Mouse (Mus musculus): ENCODE results near the gene Mgst2. TPM values are rescaled to one million over a fixed set of nuclear protein-coding genes. Genes with fewer than 3 reads are reported as not detected.

Gene Mgst2
- polyA plus RNA-seq, 1 experiment from 2014 or later = 16.0 TPM

DNA sequence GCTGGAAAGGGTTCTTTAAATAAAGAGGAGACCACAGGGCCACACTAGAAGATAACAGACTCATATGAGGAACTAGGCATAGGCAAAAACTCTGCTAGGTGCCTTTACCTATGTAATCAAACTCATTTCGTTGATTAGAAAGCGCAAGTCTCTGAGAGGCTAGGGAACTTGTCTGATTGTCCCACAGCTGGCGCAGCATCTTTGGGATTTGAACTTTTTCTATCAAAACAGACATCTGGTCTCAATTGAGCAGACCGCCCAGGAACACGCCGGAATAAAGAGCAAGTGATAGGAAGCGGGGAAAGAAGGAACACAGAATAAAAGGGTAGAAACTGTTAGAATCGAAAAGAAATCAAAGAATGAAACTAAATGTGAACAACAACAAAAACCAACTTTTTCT, 43.3 kb downstream of the Mgst2 start:
- no peak for ATAC-seq (ENCODE audit: insufficient number of reproducible peaks, low FRiP score, low TSS enrichment, low read depth)
- Histone ChIP-seq H3K36me3 (no peaks in the 10 kb centered on the region), H3K4me3 (no peak overlapping the region), H3K27ac (no peak overlapping the region), H3K27me3 (no peaks in the 10 kb centered on the region), H3K4me2 (no peak overlapping the region), H3K4me1 (peaks cover 36% of the 10 kb centered on the region), H3K9me3 (no peaks in the 10 kb centered on the region), H3K9ac (no peak overlapping the region)
- 48% methylated on average over 8 of the region's 8 CpGs for WGBS

- H3K9me3 ChIP-seq = no peaks in the 10 kb centered on the region
- ATAC-seq (ENCODE audit: insufficient number of reproducible peaks, low FRiP score, low TSS enrichment, low read depth) = no peak
- no peak overlapping the region for H3K4me3 ChIP-seq
- peaks cover 42% of the 10 kb centered on the region for H3K4me1 ChIP-seq
- no peak overlapping the region for H3K9ac ChIP-seq
- H3K4me2 ChIP-seq = no peak overlapping the region
- no peaks in the 10 kb centered on the region for H3K36me3 ChIP-seq
- H3K27ac ChIP-seq = no peak overlapping the region
- no peaks in the 10 kb centered on the region for H3K27me3 ChIP-seq
- 87% methylated on average over 7 of the region's 7 CpGs for WGBS
These were observed 45.1 kb downstream of the Mgst2 start for GRCm38 (mm10) chr3:51705220-51705619.

DNA sequence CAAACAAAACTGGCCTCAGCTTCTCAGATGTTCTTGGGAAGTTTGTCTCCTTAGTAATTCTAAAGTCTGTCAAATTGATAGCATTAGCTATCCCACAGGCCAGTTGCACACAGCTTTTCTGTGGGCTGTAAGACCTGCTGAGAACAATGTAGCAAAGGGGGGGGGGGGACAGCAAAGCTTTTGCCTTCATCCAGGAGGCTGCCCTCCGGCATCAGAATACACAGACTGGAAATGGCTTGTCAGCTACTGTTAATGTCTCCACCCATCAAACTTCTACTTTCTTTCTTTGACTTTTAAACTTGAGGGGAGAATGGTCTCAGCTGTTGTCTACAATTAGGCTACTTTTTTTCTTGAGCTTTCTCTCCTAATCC, 48.2 kb downstream of the Mgst2 start:
- H3K27me3 ChIP-seq = no peaks in the 10 kb centered on the region
- no peaks in the 10 kb centered on the region for H3K36me3 ChIP-seq
- H3K4me3 ChIP-seq = no peak overlapping the region
- no peak for ATAC-seq (ENCODE audit: insufficient number of reproducible peaks, low FRiP score, low TSS enrichment, low read depth)
- H3K4me2 ChIP-seq = no peak overlapping the region; the same call in 1 of the 2 replicates
- peak overlapping the region; percentile 83 for H3K27ac ChIP-seq
- 70% methylated on average over 1 of the region's 1 CpGs for WGBS
- H3K9ac ChIP-seq = no peak overlapping the region
- H3K9me3 ChIP-seq = no peaks in the 10 kb centered on the region
- peaks cover 17% of the 10 kb centered on the region for H3K4me1 ChIP-seq

DNA sequence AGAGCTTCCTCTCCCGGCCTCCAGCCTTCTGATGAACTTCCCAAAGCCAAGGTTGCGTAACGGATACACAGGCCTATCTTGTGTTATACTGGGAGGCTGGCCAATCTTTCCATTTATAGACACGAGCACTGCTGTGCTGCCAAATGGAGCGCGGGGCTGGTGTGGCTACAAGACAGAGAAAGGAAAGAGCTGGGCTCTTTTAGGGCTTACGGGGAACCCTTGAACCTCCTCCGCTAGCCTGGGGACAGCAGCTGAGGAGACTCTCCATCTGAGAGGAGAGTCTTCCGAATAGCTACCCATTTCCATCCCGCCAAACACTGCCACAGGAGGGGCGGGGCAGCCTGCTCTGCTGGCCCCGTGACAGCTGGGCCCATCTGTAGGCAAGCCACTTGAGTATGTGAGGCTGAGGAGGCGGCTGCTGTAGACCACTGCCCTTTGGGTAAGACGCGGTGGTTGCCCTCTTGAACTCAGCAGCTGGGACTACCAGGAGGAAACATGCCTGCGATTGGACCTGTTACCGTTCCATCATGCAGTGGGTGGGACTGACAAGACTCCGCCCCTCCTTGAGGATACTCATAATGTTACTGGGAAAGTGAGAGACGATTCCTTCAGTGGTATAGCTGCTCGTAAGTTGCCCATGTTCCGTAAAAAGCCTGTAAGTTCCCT, 48.7 kb downstream of the Mgst2 start:
- Histone ChIP-seq H3K9me3 (no peaks in the 10 kb centered on the region), H3K4me3 (peak overlapping the region; percentile 3; the same call in 1 of the 2 replicates), H3K36me3 (no peaks in the 10 kb centered on the region), H3K27me3 (no peaks in the 10 kb centered on the region), H3K4me2 (peak overlapping the region; percentile 38), H3K27ac (peak overlapping the region; percentile 83), H3K4me1 (peaks cover 18% of the 10 kb centered on the region), H3K9ac (no peak overlapping the region)
- WGBS = 42% methylated on average over 21 of the region's 21 CpGs
- ATAC-seq (ENCODE audit: insufficient number of reproducible peaks, low FRiP score, low TSS enrichment, low read depth) = peak; percentile 83

DNA sequence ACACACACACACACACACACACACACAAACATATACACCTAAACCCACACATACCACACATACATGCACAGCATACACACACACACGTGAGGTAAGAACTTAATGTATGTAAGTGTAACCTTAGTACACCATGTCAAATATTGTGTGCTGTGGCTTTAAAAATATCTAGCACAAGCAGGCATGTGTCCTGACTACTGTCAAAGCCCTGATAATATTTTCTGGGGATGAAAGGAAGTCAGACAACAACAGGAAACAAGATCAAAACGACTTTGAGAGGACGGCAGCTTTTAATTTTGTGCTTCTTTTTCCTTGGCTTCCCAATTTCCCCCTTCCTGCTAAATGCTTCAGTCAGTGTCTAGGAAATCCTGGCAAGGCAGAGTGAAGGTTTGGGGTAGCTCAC, 52.2 kb downstream of the Mgst2 start:
- Histone ChIP-seq H3K4me1 (peaks cover 18% of the 10 kb centered on the region), H3K27me3 (no peaks in the 10 kb centered on the region), H3K9ac (no peak overlapping the region), H3K4me3 (no peak overlapping the region), H3K36me3 (no peaks in the 10 kb centered on the region), H3K9me3 (no peaks in the 10 kb centered on the region), H3K4me2 (no peak overlapping the region), H3K27ac (no peak overlapping the region)
- 26% methylated on average over 3 of the region's 3 CpGs for WGBS
- no peak for ATAC-seq (ENCODE audit: insufficient number of reproducible peaks, low FRiP score, low TSS enrichment, low read depth)

DNA sequence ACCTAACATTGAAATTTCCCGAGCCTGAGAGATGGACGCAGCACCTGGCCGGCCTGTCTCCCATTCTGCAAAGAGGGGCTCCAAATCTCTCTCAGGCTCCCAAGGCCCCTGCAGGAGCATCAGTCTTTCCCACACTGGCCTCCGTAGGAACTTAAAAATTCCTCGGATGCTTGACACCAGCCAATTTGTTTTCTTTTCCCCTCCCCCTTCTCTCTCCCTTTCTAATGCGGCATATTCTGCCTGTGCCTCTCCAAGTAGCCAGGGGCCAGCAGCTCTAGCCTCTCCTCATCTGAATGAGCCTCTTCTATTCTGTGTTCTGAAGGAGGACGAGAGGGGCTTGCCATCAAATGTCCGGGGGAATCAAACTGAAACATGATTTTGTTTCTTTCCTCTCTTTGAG, 53.1 kb downstream of the Mgst2 start:
- H3K4me1 ChIP-seq = peaks cover 20% of the 10 kb centered on the region
- H3K4me2 ChIP-seq = no peak overlapping the region
- H3K4me3 ChIP-seq = no peak overlapping the region
- WGBS = 25% methylated on average over 8 of the region's 8 CpGs
- H3K27ac ChIP-seq = no peak overlapping the region
- no peaks in the 10 kb centered on the region for H3K27me3 ChIP-seq
- no peak for ATAC-seq (ENCODE audit: insufficient number of reproducible peaks, low FRiP score, low TSS enrichment, low read depth)
- no peaks in the 10 kb centered on the region for H3K36me3 ChIP-seq
- no peak overlapping the region for H3K9ac ChIP-seq
- H3K9me3 ChIP-seq = no peaks in the 10 kb centered on the region

- peaks cover 8% of the 10 kb centered on the region for H3K4me1 ChIP-seq
- H3K4me3 ChIP-seq = no peak overlapping the region
- ATAC-seq (ENCODE audit: insufficient number of reproducible peaks, low FRiP score, low TSS enrichment, low read depth) = no peak
- no peaks in the 10 kb centered on the region for H3K27me3 ChIP-seq
- H3K4me2 ChIP-seq = no peak overlapping the region
- H3K9me3 ChIP-seq = no peaks in the 10 kb centered on the region
- no peak overlapping the region for H3K9ac ChIP-seq
- no peak overlapping the region for H3K27ac ChIP-seq
- H3K36me3 ChIP-seq = no peaks in the 10 kb centered on the region
- 69% methylated on average over 5 of the region's 5 CpGs for WGBS
These were observed 54.3 kb downstream of the Mgst2 start for GRCm38 (mm10) chr3:51714469-51714868.

DNA sequence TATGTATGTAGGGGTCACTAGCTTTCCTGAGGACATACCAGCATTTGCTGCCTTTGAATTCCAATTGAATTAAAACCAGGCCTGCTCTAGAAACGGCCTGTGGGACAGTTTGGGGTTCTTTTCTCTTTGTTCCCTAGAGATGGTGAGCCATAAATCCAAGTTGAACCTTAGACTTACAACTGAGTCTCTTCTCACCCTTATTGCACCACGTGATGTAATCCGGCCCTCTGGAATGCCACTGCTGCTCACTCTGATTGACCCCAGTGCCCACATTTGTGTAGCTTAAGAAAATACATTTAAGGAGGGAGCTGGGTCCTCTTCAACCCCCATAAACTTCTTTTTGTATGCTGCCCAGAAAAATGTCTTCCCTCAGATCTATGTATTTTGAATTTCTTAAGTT, 57.3 kb downstream of the Mgst2 start:
- H3K4me3 ChIP-seq = no peak overlapping the region
- H3K27me3 ChIP-seq = no peaks in the 10 kb centered on the region
- H3K36me3 ChIP-seq = no peaks in the 10 kb centered on the region
- H3K9ac ChIP-seq = no peak overlapping the region
- H3K4me1 ChIP-seq = peaks cover 8% of the 10 kb centered on the region
- H3K27ac ChIP-seq = no peak overlapping the region
- WGBS = 31% methylated on average over 3 of the region's 3 CpGs
- no peaks in the 10 kb centered on the region for H3K9me3 ChIP-seq
- ATAC-seq (ENCODE audit: insufficient number of reproducible peaks, low FRiP score, low TSS enrichment, low read depth) = no peak
- no peak overlapping the region for H3K4me2 ChIP-seq

DNA sequence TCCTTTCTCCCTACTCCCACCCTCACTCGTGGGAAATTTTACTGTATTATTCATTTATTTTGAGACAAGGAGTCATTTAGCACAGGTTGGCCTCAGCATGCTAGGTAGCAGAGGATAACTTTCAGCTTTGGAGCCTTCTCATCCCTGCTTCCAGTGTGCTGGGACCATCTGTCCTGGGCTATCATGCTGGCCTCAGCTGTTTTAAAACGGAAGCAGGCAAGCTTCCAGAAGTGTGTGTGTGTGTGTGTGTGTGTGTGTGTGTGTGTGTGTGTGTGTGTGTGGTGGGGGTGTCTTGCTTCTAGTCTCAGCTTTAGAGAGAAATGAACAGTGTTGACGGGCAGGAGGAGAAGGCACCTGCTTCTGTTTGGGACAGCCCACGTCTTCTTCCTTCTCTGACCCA, 57.7 kb downstream of the Mgst2 start:
- no peak overlapping the region for H3K9ac ChIP-seq
- no peak overlapping the region for H3K27ac ChIP-seq
- ATAC-seq (ENCODE audit: insufficient number of reproducible peaks, low FRiP score, low TSS enrichment, low read depth) = no peak
- H3K4me1 ChIP-seq = peaks cover 8% of the 10 kb centered on the region
- H3K27me3 ChIP-seq = no peaks in the 10 kb centered on the region
- no peak overlapping the region for H3K4me3 ChIP-seq
- no peak overlapping the region for H3K4me2 ChIP-seq
- no peaks in the 10 kb centered on the region for H3K9me3 ChIP-seq
- H3K36me3 ChIP-seq = no peaks in the 10 kb centered on the region
- 61% methylated on average over 4 of the region's 4 CpGs for whole genome bisulfite sequencing

DNA sequence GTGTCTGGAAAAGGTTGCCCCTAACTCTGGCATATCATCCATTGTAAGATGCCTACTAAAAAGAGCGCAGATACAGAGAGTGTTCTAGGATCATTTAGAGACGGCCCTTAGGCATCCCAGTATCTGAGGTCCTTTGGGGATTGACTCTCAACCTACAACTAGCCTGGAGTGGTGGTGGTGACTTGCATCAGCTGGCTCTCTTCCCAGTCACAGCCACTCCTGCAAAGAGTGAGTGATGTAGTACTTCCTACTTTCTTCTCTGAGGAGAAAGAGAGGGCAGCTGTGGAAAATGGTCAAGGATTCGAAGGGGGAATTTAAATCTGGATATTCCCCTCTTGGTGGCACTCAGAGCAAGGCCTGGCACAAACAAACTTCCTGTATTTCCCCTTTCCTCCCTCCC, 59.2 kb downstream of the Mgst2 start:
- H3K9ac ChIP-seq = no peak overlapping the region
- no peak for ATAC-seq (ENCODE audit: insufficient number of reproducible peaks, low FRiP score, low TSS enrichment, low read depth)

GRCm38 (mm10) chr3:51719982-51720381, 59.8 kb downstream of the Mgst2 start:
- Histone ChIP-seq H3K9me3 (no peaks in the 10 kb centered on the region), H3K4me3 (no peak overlapping the region), H3K27ac (no peak overlapping the region), H3K9ac (no peak overlapping the region), H3K4me1 (0 out of 2 replicates have a peak, but pooled peaks cover 2% of the 10 kb centered on the region), H3K27me3 (no peaks in the 10 kb centered on the region), H3K36me3 (no peaks in the 10 kb centered on the region), H3K4me2 (no peak overlapping the region)
- 61% methylated on average over 1 of the region's 1 CpGs for WGBS
- ATAC-seq (ENCODE audit: insufficient number of reproducible peaks, low FRiP score, low TSS enrichment, low read depth) = no peak

More for the DNA sequence above, 59.2 kb downstream of the Mgst2 start:
- Histone ChIP-seq H3K36me3 (no peaks in the 10 kb centered on the region), H3K4me2 (no peak overlapping the region), H3K27me3 (no peaks in the 10 kb centered on the region), H3K9me3 (no peaks in the 10 kb centered on the region), H3K27ac (no peak overlapping the region), H3K4me1 (0 out of 2 replicates have a peak, but pooled peaks cover 2% of the 10 kb centered on the region), H3K4me3 (no peak overlapping the region)
- WGBS = 74% methylated on average over 3 of the region's 3 CpGs

DNA sequence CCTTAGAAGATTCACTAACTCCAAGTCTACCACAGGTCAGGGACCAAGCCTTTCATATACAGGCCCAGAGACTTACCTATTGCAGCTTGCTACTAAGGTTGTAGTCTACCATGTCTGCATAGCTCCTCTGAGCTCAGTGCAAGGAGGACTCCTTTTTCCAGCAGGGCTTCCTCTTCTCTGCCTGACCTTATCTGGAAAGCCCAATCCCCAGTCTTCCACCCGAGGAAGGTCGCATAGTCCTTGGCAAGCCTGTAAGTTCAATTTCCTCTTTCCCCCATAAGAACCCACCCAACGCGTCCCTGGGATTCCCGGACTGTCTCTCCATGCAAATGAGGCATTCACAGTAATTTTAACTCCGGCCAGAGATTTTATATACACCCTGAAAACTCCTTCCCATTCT, 66.1 kb downstream of the Mgst2 start:
- Histone ChIP-seq H3K4me1 (peaks cover 8% of the 10 kb centered on the region), H3K27ac (no peak overlapping the region), H3K36me3 (no peaks in the 10 kb centered on the region), H3K27me3 (no peaks in the 10 kb centered on the region), H3K4me2 (no peak overlapping the region), H3K9me3 (no peaks in the 10 kb centered on the region), H3K4me3 (no peak overlapping the region), H3K9ac (no peak overlapping the region)
- WGBS = 83% methylated on average over 6 of the region's 6 CpGs
- ATAC-seq (ENCODE audit: insufficient number of reproducible peaks, low FRiP score, low TSS enrichment, low read depth) = no peak

- H3K27ac ChIP-seq = 0 out of 2 replicates have a peak overlapping the region, but pooled peaks have one; percentile 33
- no peaks in the 10 kb centered on the region for H3K27me3 ChIP-seq
- 35% methylated on average over 3 of the region's 3 CpGs for WGBS
These were observed 67.3 kb downstream of the Mgst2 start for GRCm38 (mm10) chr3:51727487-51727886.

More at GRCm38 (mm10) chr3:51727487-51727886, 67.3 kb downstream of the Mgst2 start:
- H3K4me3 ChIP-seq = no peak overlapping the region
- no peak for ATAC-seq (ENCODE audit: insufficient number of reproducible peaks, low FRiP score, low TSS enrichment, low read depth)
- H3K4me1 ChIP-seq = peaks cover 8% of the 10 kb centered on the region
- no peak overlapping the region for H3K9ac ChIP-seq
- no peaks in the 10 kb centered on the region for H3K36me3 ChIP-seq
- no peak overlapping the region for H3K4me2 ChIP-seq
- H3K9me3 ChIP-seq = no peaks in the 10 kb centered on the region
